Mouse (Mus musculus) thymus, adult 2 months (tissue): Measurements from ENCODE around the gene Zfyve9. TPM values are rescaled to one million over a fixed set of nuclear protein-coding genes. Genes with fewer than 3 reads are reported as not detected.

Source experiments
- DNase-seq: peaks from one replicate; pipeline ENCODE4 v3.0.0; 2021
- H3K27ac ChIP-seq: fragments of 200-500 bp; 2 replicates; pipeline ENCODE4 v1.5.1; 2012; ENCODE audit warnings: low read length, control low read depth; ENCODE audit not compliant: control insufficient read depth, insufficient read depth
- H3K27me3 ChIP-seq: fragments of 200-500 bp; 2 replicates; pipeline ENCODE4 v1.6.1; 2012; ENCODE audit warnings: mild to moderate bottlenecking, low read length, moderate library complexity, mixed read lengths; ENCODE audit not compliant: control insufficient read depth, insufficient read depth
- H3K36me3 ChIP-seq: fragments of 200-500 bp; 2 replicates; pipeline ENCODE4 v1.6.1; 2012; ENCODE audit warnings: mild to moderate bottlenecking, low read length, moderate library complexity; ENCODE audit not compliant: control insufficient read depth, insufficient read depth
- H3K4me1 ChIP-seq: fragments of 200-500 bp; replicated peaks from 2 replicates; pipeline ENCODE4 v1.6.1; 2012; ENCODE audit warnings: low read length; ENCODE audit not compliant: control insufficient read depth, insufficient read depth
- H3K4me3 ChIP-seq: fragments of 200-500 bp; 2 replicates; pipeline ENCODE4 v1.5.1; 2012; ENCODE audit warnings: mild to moderate bottlenecking, low read length, control low read depth, moderate library complexity; ENCODE audit not compliant: control insufficient read depth, insufficient read depth
- CTCF ChIP-seq: fragments of 200-500 bp; IDR thresholded peaks from 2 replicates; pipeline ENCODE4 v1.5.1; 2012; ENCODE audit warnings: mild to moderate bottlenecking, control low read depth, low read length, moderate library complexity, borderline replicate concordance; ENCODE audit not compliant: control insufficient read depth, poor library complexity, insufficient read depth; ENCODE audit errors: extremely low read depth
- POLR2A ChIP-seq: fragments of 200-500 bp; IDR thresholded peaks from 2 replicates; pipeline ENCODE4 v1.6.1; 2012; ENCODE audit warnings: mild to moderate bottlenecking, low read length, control low read depth, moderate library complexity; ENCODE audit not compliant: control insufficient read depth, poor library complexity, insufficient read depth; ENCODE audit errors: extremely low read depth
- WGBS: fragments of 180-500 bp; shearing (Covaris S2); methylation state at CpG from one replicate; pipeline ENCODE4 v1.1.7; 2018; 5-methylcytosine and 5-hydroxymethylcytosine counted together
- polyA plus RNA-seq: library from polyadenylated mRNA; depleted of rRNA; stranded (reverse); fragments of >200 nt; gene quantifications from 2 replicates; pipeline ENCODE4 v1.2.3, GENCODE M21; 2012; rRNA removed

Gene Zfyve9
- 0.73 and 0.84 TPM in 2 replicates for polyA plus RNA-seq

- Histone ChIP-seq H3K4me3 (peak within 1 kb of the TSS; percentile 47), H3K36me3 (no peaks in the 10 kb centered on the region), H3K27ac (no peak within 1 kb of the TSS), H3K4me1 (peaks cover 3% of the 10 kb centered on the region; the same call in 1 of the 2 replicates), H3K27me3 (peaks cover 11% of the 10 kb centered on the region; the same call in 1 of the 2 replicates)
- DNase-seq, result peak; percentile 70
- under 1% methylated on average over 111 of the region's 111 CpGs for WGBS
- TF ChIP-seq CTCF (peak; percentile 68; the same call in 1 of the 2 replicates), POLR2A (no peak)
These were observed at the start of gene Zfyve9 for GRCm38 (mm10) chr4:108780057-108780863. TSS of gene Zfyve9 (minus strand) at chr4:108780798.

- Histone ChIP-seq H3K4me1 (no peaks in the 10 kb centered on the region), H3K27me3 (no peaks in the 10 kb centered on the region), H3K27ac (no peak overlapping the region), H3K36me3 (peaks cover 48% of the 10 kb centered on the region), H3K4me3 (no peak overlapping the region)
- WGBS, result 82% methylated on average over 2 of the region's 2 CpGs
- no peak for TF ChIP-seq CTCF
- no peak for TF ChIP-seq POLR2A
- no peak for DNase-seq
These were observed 46.0 kb upstream of the Zfyve9 start for GRCm38 (mm10) chr4:108826643-108827042.

GRCm38 (mm10) chr4:108826096-108826495, 45.5 kb upstream of the Zfyve9 start:
- no peaks in the 10 kb centered on the region for H3K27me3 ChIP-seq
- no peak for TF ChIP-seq POLR2A
- no peak for TF ChIP-seq CTCF
- H3K4me1 ChIP-seq, result no peaks in the 10 kb centered on the region
- H3K4me3 ChIP-seq, result no peak overlapping the region
- DNase-seq, result no peak
- H3K36me3 ChIP-seq, result peaks cover 52% of the 10 kb centered on the region
- H3K27ac ChIP-seq, result no peak overlapping the region
- 75% methylated on average over 1 of the region's 1 CpGs for WGBS

- WGBS, result 95% methylated on average over 3 of the region's 3 CpGs
- no peak overlapping the region for H3K4me3 ChIP-seq
- H3K4me1 ChIP-seq, result no peaks in the 10 kb centered on the region
- no peaks in the 10 kb centered on the region for H3K27me3 ChIP-seq
- H3K36me3 ChIP-seq, result peaks cover 55% of the 10 kb centered on the region
- no peak for TF ChIP-seq CTCF
- TF ChIP-seq POLR2A, result no peak
- no peak for DNase-seq
- no peak overlapping the region for H3K27ac ChIP-seq
These were observed 45.1 kb upstream of the Zfyve9 start for GRCm38 (mm10) chr4:108825677-108826076.

GRCm38 (mm10) chr4:108811550-108811949, 31.0 kb upstream of the Zfyve9 start:
- H3K4me3 ChIP-seq, result no peak overlapping the region
- no peak overlapping the region for H3K27ac ChIP-seq
- H3K4me1 ChIP-seq, result no peaks in the 10 kb centered on the region
- TF ChIP-seq CTCF (no peak), POLR2A (no peak)
- no peak for DNase-seq
- 85% methylated on average over 6 of the region's 6 CpGs for WGBS
- no peaks in the 10 kb centered on the region for H3K27me3 ChIP-seq
- no peaks in the 10 kb centered on the region for H3K36me3 ChIP-seq

- Histone ChIP-seq H3K27ac (no peak overlapping the region), H3K27me3 (no peaks in the 10 kb centered on the region), H3K36me3 (no peaks in the 10 kb centered on the region), H3K4me3 (no peak overlapping the region), H3K4me1 (no peaks in the 10 kb centered on the region)
- TF ChIP-seq CTCF (no peak), POLR2A (no peak)
- 62% methylated on average over 4 of the region's 4 CpGs for WGBS
- DNase-seq, result no peak
These were observed 30.5 kb upstream of the Zfyve9 start for GRCm38 (mm10) chr4:108811142-108811541.
